Mouse (Mus musculus) heart, postnatal 0 days (tissue): ENCODE measurements at regions not wholly inside any gene's neighbourhood (a gene's known extent, or its start where the extent isn't known, plus 50 kb on each side); places are given as distances from the start of the nearest gene placed in this dataset.

Experiments used
- CTCF ChIP-seq: IDR thresholded peaks from 2 replicates; pipeline ENCODE4 v1.5.1; 2016; ENCODE audit warnings: antibody characterized with exemption, control low read depth, low read depth
- EP300 ChIP-seq: IDR thresholded peaks from 2 replicates; pipeline ENCODE4 v1.6.1; 2016; ENCODE audit warnings: antibody characterized with exemption, low read depth

- TF ChIP-seq CTCF (no peak), EP300 (no peak)
Observed at GRCm38 (mm10) chr10:21798103-21798502, 83.9 kb upstream of the Sgk1 start.
